Mouse (Mus musculus): ENCODE measurements around the gene Dgka. TPM values are rescaled to one million over a fixed set of nuclear protein-coding genes. Genes with fewer than 3 reads are reported as not detected.
"Not testable (repeated sequence)": the region's sequence is repeated elsewhere in the genome, so short reads cannot be mapped to it uniquely, and the experiment has no call there.

Dgka gene
- polyA plus RNA-seq, 1 experiment from 2014 or later: 5.4 TPM

- Histone ChIP-seq H3K4me3 (0 out of 2 replicates have a peak overlapping the region, but pooled peaks have one; percentile 5), H3K27ac (no peak overlapping the region), H3K9ac (0 out of 2 replicates have a peak overlapping the region, but pooled peaks have one; percentile 14), H3K9me3 (replicated peaks) (no peaks in the 10 kb centered on the region), H3K36me3 (no peaks in the 10 kb centered on the region; the same call in 1 of the 2 replicates), H3K4me1 (replicated peaks) (peaks cover 2% of the 10 kb centered on the region; the same call in 1 of the 2 replicates), H3K4me2 (peak overlapping the region; percentile 48; the same call in 1 of the 2 replicates), H3K27me3 (no peaks in the 10 kb centered on the region)
- ATAC-seq (replicated peaks; ENCODE audit: insufficient number of reproducible peaks, insufficient read depth, low FRiP score, low read depth): 0 out of 2 replicates have a peak, but pooled peaks have one; percentile 53
- WGBS: 16% methylated on average over 10 of the region's 10 CpGs
Measured at GRCm38 (mm10) chr10:128731002-128731433, 13.6 kb downstream of the Dgka start.

- Histone ChIP-seq H3K36me3 (no peaks in the 10 kb centered on the region; the same call in 1 of the 2 replicates), H3K4me2 (no peak overlapping the region), H3K9me3 (replicated peaks) (no peaks in the 10 kb centered on the region), H3K4me3 (no peak overlapping the region), H3K4me1 (replicated peaks) (peaks cover 2% of the 10 kb centered on the region; the same call in 1 of the 2 replicates), H3K9ac (no peak overlapping the region), H3K27ac (no peak overlapping the region), H3K27me3 (no peaks in the 10 kb centered on the region)
- WGBS: 80% methylated on average over 5 of the region's 5 CpGs
- ATAC-seq (replicated peaks; ENCODE audit: insufficient number of reproducible peaks, insufficient read depth, low FRiP score, low read depth): no peak
Measured at GRCm38 (mm10) chr10:128728059-128728458, 16.6 kb downstream of the Dgka start.

GRCm38 (mm10) chr10:128725466-128725865, 19.2 kb downstream of the Dgka start:
- H3K9me3 ChIP-seq (replicated peaks); H3K36me3 ChIP-seq; ATAC-seq (replicated peaks; ENCODE audit: insufficient number of reproducible peaks, insufficient read depth, low FRiP score, low read depth); H3K27ac ChIP-seq; H3K4me1 ChIP-seq (replicated peaks); H3K4me3 ChIP-seq; H3K27me3 ChIP-seq; H3K4me2 ChIP-seq; H3K9ac ChIP-seq: not testable (repeated sequence)
- WGBS: 73% methylated on average over 4 of the region's 4 CpGs

- no peaks in the 10 kb centered on the region for H3K4me1 ChIP-seq (replicated peaks)
- no peak overlapping the region for H3K4me3 ChIP-seq
- H3K9me3 ChIP-seq (replicated peaks): no peaks in the 10 kb centered on the region
- ATAC-seq (replicated peaks; ENCODE audit: insufficient number of reproducible peaks, insufficient read depth, low FRiP score, low read depth): 0 out of 2 replicates have a peak, but pooled peaks have one; percentile 47
- H3K9ac ChIP-seq: no peak overlapping the region
- no peak overlapping the region for H3K4me2 ChIP-seq
- no peaks in the 10 kb centered on the region for H3K36me3 ChIP-seq
- H3K27ac ChIP-seq: no peak overlapping the region
- no peaks in the 10 kb centered on the region for H3K27me3 ChIP-seq
- WGBS: 79% methylated on average over 19 of the region's 19 CpGs
Measured at GRCm38 (mm10) chr10:128715559-128716537, 28.8 kb downstream of the Dgka start.

- not testable (repeated sequence) for H3K9ac ChIP-seq; ATAC-seq (replicated peaks; ENCODE audit: insufficient number of reproducible peaks, insufficient read depth, low FRiP score, low read depth); H3K9me3 ChIP-seq (replicated peaks); H3K36me3 ChIP-seq; H3K27ac ChIP-seq; H3K4me2 ChIP-seq; H3K4me3 ChIP-seq; H3K4me1 ChIP-seq (replicated peaks); H3K27me3 ChIP-seq
- 87% methylated on average over 7 of the region's 7 CpGs for WGBS
Measured at GRCm38 (mm10) chr10:128711318-128711717, 33.3 kb downstream of the Dgka start.

- Histone ChIP-seq H3K4me2 (peak overlapping the region; percentile 74), H3K4me1 (replicated peaks) (peaks cover 25% of the 10 kb centered on the region), H3K9ac (peak overlapping the region; percentile 66), H3K9me3 (replicated peaks) (no peaks in the 10 kb centered on the region), H3K4me3 (peak overlapping the region; percentile 81), H3K27me3 (no peaks in the 10 kb centered on the region), H3K27ac (peak overlapping the region; percentile 61), H3K36me3 (peaks cover 16% of the 10 kb centered on the region)
- ATAC-seq (replicated peaks; ENCODE audit: insufficient number of reproducible peaks, insufficient read depth, low FRiP score, low read depth): no peak
- WGBS: 12% methylated on average over 11 of the region's 11 CpGs
Measured at GRCm38 (mm10) chr10:128705317-128705693, 39.4 kb downstream of the Dgka start.

- peak within 1 kb of the TSS; percentile 98 for H3K27ac ChIP-seq
- H3K36me3 ChIP-seq: peaks cover 16% of the 10 kb centered on the region
- H3K27me3 ChIP-seq: no peaks in the 10 kb centered on the region
Measured at GRCm38 (mm10) chr10:128704491-128705316, 40.0 kb downstream of the Dgka start, which contains the start of gene Cdk2. TSS of gene Cdk2 (minus strand) at chr10:128705031.

GRCm38 (mm10) chr10:128703895-128704294, 40.8 kb downstream of the Dgka start, which contains the start of gene Pmel:
TSS of gene Pmel (plus strand) at chr10:128704195.
- Histone ChIP-seq H3K36me3 (peaks cover 22% of the 10 kb centered on the region), H3K4me1 (replicated peaks) (peaks cover 35% of the 10 kb centered on the region), H3K4me3 (peak within 1 kb of the TSS; percentile 81), H3K9me3 (replicated peaks) (no peaks in the 10 kb centered on the region), H3K9ac (peak within 1 kb of the TSS; percentile 81), H3K27ac (peak within 1 kb of the TSS; percentile 98), H3K27me3 (no peaks in the 10 kb centered on the region), H3K4me2 (peak within 1 kb of the TSS; percentile 74)
- ATAC-seq (replicated peaks; ENCODE audit: insufficient number of reproducible peaks, insufficient read depth, low FRiP score, low read depth): no peak
- WGBS: 16% methylated on average over 4 of the region's 4 CpGs

More at GRCm38 (mm10) chr10:128704491-128705316, 40.0 kb downstream of the Dgka start, which contains the start of gene Cdk2:
- Histone ChIP-seq H3K4me2 (peak within 1 kb of the TSS; percentile 74), H3K9ac (peak within 1 kb of the TSS; percentile 81), H3K4me1 (replicated peaks) (peaks cover 27% of the 10 kb centered on the region), H3K4me3 (peak within 1 kb of the TSS; percentile 81), H3K9me3 (replicated peaks) (no peaks in the 10 kb centered on the region)
- WGBS: under 1% methylated on average over 62 of the region's 62 CpGs
- ATAC-seq (replicated peaks; ENCODE audit: insufficient number of reproducible peaks, insufficient read depth, low FRiP score, low read depth): peak; percentile 92

GRCm38 (mm10) chr10:128702328-128703007, 42.2 kb downstream of the Dgka start:
- H3K27ac ChIP-seq: no peak overlapping the region

GRCm38 (mm10) chr10:128700712-128701111, 43.9 kb downstream of the Dgka start:
- no peak for ATAC-seq (replicated peaks; ENCODE audit: insufficient number of reproducible peaks, insufficient read depth, low FRiP score, low read depth)
- Histone ChIP-seq H3K27ac (no peak overlapping the region), H3K4me2 (no peak overlapping the region), H3K9ac (no peak overlapping the region), H3K9me3 (replicated peaks) (no peaks in the 10 kb centered on the region), H3K27me3 (no peaks in the 10 kb centered on the region), H3K36me3 (peaks cover 31% of the 10 kb centered on the region), H3K4me3 (no peak overlapping the region), H3K4me1 (replicated peaks) (peaks cover 41% of the 10 kb centered on the region)
- 95% methylated on average over 5 of the region's 5 CpGs for WGBS

More at GRCm38 (mm10) chr10:128702328-128703007, 42.2 kb downstream of the Dgka start:
- H3K9me3 ChIP-seq (replicated peaks): no peaks in the 10 kb centered on the region
- H3K9ac ChIP-seq: no peak overlapping the region
- H3K27me3 ChIP-seq: no peaks in the 10 kb centered on the region
- H3K4me2 ChIP-seq: 0 out of 2 replicates have a peak overlapping the region, but pooled peaks have one; percentile 8
- no peak overlapping the region for H3K4me3 ChIP-seq
- ATAC-seq (replicated peaks; ENCODE audit: insufficient number of reproducible peaks, insufficient read depth, low FRiP score, low read depth): no peak
- 46% methylated on average over 6 of the region's 6 CpGs for WGBS
- H3K4me1 ChIP-seq (replicated peaks): peaks cover 37% of the 10 kb centered on the region
- H3K36me3 ChIP-seq: peaks cover 31% of the 10 kb centered on the region
